Mouse (Mus musculus): ENCODE data around the gene Leap2. TPM values are rescaled to one million over a fixed set of nuclear protein-coding genes. Genes with fewer than 3 reads are reported as not detected.
A peak's percentile ranks its signal among the peaks of the same experiment; 100 is the strongest.

Gene Leap2
- polyA plus RNA-seq, 1 experiment: not detected

DNA sequence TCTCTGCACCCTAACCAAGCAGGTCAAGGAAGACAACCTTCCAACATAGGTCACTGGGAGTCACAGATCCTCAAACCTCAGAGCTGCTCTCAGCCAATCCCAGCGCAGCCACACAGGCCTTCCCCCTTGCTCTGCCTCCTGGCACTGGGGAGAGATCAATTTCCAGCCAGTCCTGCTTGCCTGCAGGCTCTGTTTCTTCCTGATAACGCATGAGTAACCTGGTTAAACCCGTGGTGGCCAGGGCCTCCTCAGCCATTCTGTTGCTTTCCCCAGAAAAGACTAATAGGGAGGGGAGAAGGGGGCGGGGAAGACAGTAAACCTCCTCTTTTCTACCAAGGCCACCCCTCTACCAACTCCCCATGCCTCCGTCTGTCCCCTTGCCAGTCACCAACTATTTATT, 38.8 kb upstream of the Leap2 start:
- no peak overlapping the region for H3K4me3 ChIP-seq (ENCODE audit: control insufficient read depth, low read depth, low read length)
- H3K27me3 ChIP-seq (ENCODE audit: control insufficient read depth, insufficient read depth, low read length): peaks cover 2% of the 10 kb centered on the region; the same call in 1 of the 2 replicates
- peaks cover 20% of the 10 kb centered on the region for H3K4me1 ChIP-seq (ENCODE audit: control insufficient read depth, insufficient read depth, low read length)
- H3K36me3 ChIP-seq (ENCODE audit: control insufficient read depth, insufficient read depth, low read length): no peaks in the 10 kb centered on the region
- TF ChIP-seq CTCF (IDR thresholded peaks at IDR 0.05; ENCODE audit: control insufficient read depth, insufficient read depth, insufficient replicate concordance, low read depth, low read length): no peak
- no peak for TF ChIP-seq POLR2A (IDR thresholded peaks at IDR 0.05; ENCODE audit: control insufficient read depth, low read depth, low read length)
- H3K27ac ChIP-seq (ENCODE audit: control insufficient read depth, insufficient read depth, low read depth, low read length): no peak overlapping the region

DNA sequence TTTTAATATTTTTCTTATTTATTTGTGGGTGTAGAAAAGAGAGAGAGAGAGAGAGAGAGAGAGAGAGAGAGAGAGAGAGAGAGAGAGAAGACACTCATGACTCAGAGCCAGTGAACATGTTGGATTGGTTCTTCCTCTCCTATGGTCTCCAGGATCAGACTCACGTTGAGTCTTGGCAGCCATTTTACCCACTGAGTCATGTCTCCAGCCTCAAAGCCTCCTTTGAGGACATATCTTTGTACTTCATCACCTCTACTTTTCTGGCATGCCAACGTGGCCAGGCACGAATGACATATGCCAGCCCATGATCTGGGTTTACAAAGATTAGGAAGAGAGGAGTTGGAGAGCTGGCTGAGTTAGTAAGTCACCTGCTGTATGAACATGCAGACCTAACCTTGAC, 37.2 kb upstream of the Leap2 start:
- peaks cover 18% of the 10 kb centered on the region for H3K4me1 ChIP-seq (ENCODE audit: control insufficient read depth, insufficient read depth, low read length)
- H3K4me3 ChIP-seq (ENCODE audit: control insufficient read depth, low read depth, low read length): no peak overlapping the region
- no peak for TF ChIP-seq POLR2A (IDR thresholded peaks at IDR 0.05; ENCODE audit: control insufficient read depth, low read depth, low read length)
- TF ChIP-seq CTCF (IDR thresholded peaks at IDR 0.05; ENCODE audit: control insufficient read depth, insufficient read depth, insufficient replicate concordance, low read depth, low read length): no peak
- H3K36me3 ChIP-seq (ENCODE audit: control insufficient read depth, insufficient read depth, low read length): no peaks in the 10 kb centered on the region
- H3K27me3 ChIP-seq (ENCODE audit: control insufficient read depth, insufficient read depth, low read length): peaks cover 2% of the 10 kb centered on the region; the same call in 1 of the 2 replicates
- H3K27ac ChIP-seq (ENCODE audit: control insufficient read depth, insufficient read depth, low read depth, low read length): no peak overlapping the region

GRCm38 (mm10) chr11:53458996-53459395, 36.0 kb upstream of the Leap2 start:
- H3K4me1 ChIP-seq (ENCODE audit: control insufficient read depth, insufficient read depth, low read length): peaks cover 18% of the 10 kb centered on the region
- H3K36me3 ChIP-seq (ENCODE audit: control insufficient read depth, insufficient read depth, low read length): no peaks in the 10 kb centered on the region
- no peak overlapping the region for H3K27ac ChIP-seq (ENCODE audit: control insufficient read depth, insufficient read depth, low read depth, low read length)
- H3K4me3 ChIP-seq (ENCODE audit: control insufficient read depth, low read depth, low read length): no peak overlapping the region
- H3K27me3 ChIP-seq (ENCODE audit: control insufficient read depth, insufficient read depth, low read length): peaks cover 2% of the 10 kb centered on the region; the same call in 1 of the 2 replicates
- no peak for TF ChIP-seq CTCF (IDR thresholded peaks at IDR 0.05; ENCODE audit: control insufficient read depth, insufficient read depth, insufficient replicate concordance, low read depth, low read length)

- H3K27ac ChIP-seq (ENCODE audit: control insufficient read depth, insufficient read depth, low read depth, low read length): no peak overlapping the region
- no peaks in the 10 kb centered on the region; the same call in 1 of the 2 replicates for H3K27me3 ChIP-seq (ENCODE audit: control insufficient read depth, insufficient read depth, low read length)
- peaks cover 4% of the 10 kb centered on the region; the same call in 1 of the 2 replicates for H3K4me1 ChIP-seq (ENCODE audit: control insufficient read depth, insufficient read depth, low read length)
- TF ChIP-seq POLR2A (IDR thresholded peaks at IDR 0.05; ENCODE audit: control insufficient read depth, low read depth, low read length) (no peak), CTCF (IDR thresholded peaks at IDR 0.05; ENCODE audit: control insufficient read depth, insufficient read depth, insufficient replicate concordance, low read depth, low read length) (no peak)
- peak overlapping the region; percentile 43 for H3K4me3 ChIP-seq (ENCODE audit: control insufficient read depth, low read depth, low read length)
- no peaks in the 10 kb centered on the region for H3K36me3 ChIP-seq (ENCODE audit: control insufficient read depth, insufficient read depth, low read length)
Observed at GRCm38 (mm10) chr11:53457372-53457954, 34.5 kb upstream of the Leap2 start.

DNA sequence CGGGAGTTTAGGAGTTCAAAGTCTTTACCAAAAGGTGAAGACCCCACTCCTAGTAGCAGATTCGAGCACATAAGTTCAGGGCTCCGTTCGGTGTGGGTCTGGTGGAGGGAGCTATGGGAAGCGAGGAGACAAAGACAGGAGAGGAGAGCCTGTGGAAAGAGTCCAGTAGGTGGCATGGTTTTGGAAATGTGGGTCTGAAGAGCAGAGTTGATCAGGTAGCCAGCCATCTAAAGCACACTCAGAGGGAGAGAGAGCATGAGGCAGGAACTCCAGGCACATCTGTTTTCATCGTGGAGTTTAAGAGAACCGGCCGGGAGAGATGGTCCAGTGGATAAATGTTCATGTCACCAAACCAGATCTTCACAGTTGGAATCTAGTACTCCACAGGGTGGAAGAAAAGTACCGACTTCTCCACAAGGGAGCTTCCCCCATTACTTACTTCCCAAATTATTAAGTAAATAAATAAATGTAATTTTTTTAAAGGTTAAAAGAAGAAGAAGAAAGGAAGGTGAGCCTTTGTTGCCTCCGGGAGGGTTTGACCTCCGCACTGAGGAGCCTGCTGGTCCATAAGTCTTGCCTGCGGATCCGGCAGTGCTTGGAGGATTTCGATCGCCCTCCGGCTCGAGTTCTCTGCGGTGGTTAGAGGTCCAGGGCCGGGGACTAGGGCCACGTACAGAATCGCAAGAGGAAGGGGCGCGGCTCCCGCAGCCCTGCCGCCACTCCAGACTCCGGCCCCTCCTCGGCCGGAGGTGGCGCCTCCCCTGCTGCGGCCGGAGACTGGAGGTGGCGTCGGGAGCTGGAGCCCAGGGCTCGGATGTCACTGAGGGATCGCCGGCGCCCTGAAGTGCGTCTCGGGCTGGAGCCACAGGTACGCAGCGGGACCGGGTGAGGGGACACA, 33.8 kb upstream of the Leap2 start, which contains the start of the genes Gm10447 and Shroom1:
Gm10447 (minus strand) TSS at position 637 of the 898 bp plus-strand sequence.
Shroom1 (plus strand) TSS at position 732 of the 898 bp plus-strand sequence.
- Histone ChIP-seq H3K27me3 (ENCODE audit: control insufficient read depth, insufficient read depth, low read length) (no peaks in the 10 kb centered on the region; the same call in 1 of the 2 replicates), H3K27ac (ENCODE audit: control insufficient read depth, insufficient read depth, low read depth, low read length) (no peak within 1 kb of the TSS), H3K4me3 (ENCODE audit: control insufficient read depth, low read depth, low read length) (peak within 1 kb of the TSS; percentile 43), H3K4me1 (ENCODE audit: control insufficient read depth, insufficient read depth, low read length) (peaks cover 4% of the 10 kb centered on the region; the same call in 1 of the 2 replicates), H3K36me3 (ENCODE audit: control insufficient read depth, insufficient read depth, low read length) (no peaks in the 10 kb centered on the region)
- TF ChIP-seq POLR2A (IDR thresholded peaks at IDR 0.05; ENCODE audit: control insufficient read depth, low read depth, low read length): no peak
- TF ChIP-seq CTCF (IDR thresholded peaks at IDR 0.05; ENCODE audit: control insufficient read depth, insufficient read depth, insufficient replicate concordance, low read depth, low read length): no peak

GRCm38 (mm10) chr11:53453031-53453430, 30.1 kb upstream of the Leap2 start:
- TF ChIP-seq POLR2A (IDR thresholded peaks at IDR 0.05; ENCODE audit: control insufficient read depth, low read depth, low read length): no peak

DNA sequence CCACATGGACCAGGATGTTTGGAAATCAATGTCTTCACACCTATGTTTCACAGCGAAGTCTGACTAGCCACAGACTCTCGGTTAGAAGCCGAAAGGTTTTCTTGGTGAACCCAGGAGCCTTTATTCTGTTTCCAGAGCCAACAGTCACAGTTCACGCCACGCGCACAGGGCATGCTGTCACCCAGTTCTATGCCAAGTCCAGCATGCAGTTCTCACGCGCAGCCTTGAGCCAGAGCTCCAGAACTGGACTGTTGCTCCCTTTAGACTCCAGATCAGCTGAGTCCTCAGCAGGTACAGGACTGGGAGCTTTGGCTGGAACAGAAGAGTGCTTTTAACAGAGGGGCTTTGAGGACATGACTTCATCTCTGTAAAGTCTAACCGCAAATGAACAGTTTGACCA, 29.4 kb upstream of the Leap2 start:
- Histone ChIP-seq H3K4me3 (ENCODE audit: control insufficient read depth, low read depth, low read length) (no peak overlapping the region), H3K36me3 (ENCODE audit: control insufficient read depth, insufficient read depth, low read length) (no peaks in the 10 kb centered on the region), H3K4me1 (ENCODE audit: control insufficient read depth, insufficient read depth, low read length) (peaks cover 4% of the 10 kb centered on the region; the same call in 1 of the 2 replicates), H3K27ac (ENCODE audit: control insufficient read depth, insufficient read depth, low read depth, low read length) (no peak overlapping the region), H3K27me3 (ENCODE audit: control insufficient read depth, insufficient read depth, low read length) (no peaks in the 10 kb centered on the region; the same call in 1 of the 2 replicates)
- TF ChIP-seq POLR2A (IDR thresholded peaks at IDR 0.05; ENCODE audit: control insufficient read depth, low read depth, low read length): no peak
- TF ChIP-seq CTCF (IDR thresholded peaks at IDR 0.05; ENCODE audit: control insufficient read depth, insufficient read depth, insufficient replicate concordance, low read depth, low read length): no peak

More at GRCm38 (mm10) chr11:53453031-53453430, 30.1 kb upstream of the Leap2 start:
- Histone ChIP-seq H3K36me3 (ENCODE audit: control insufficient read depth, insufficient read depth, low read length) (no peaks in the 10 kb centered on the region), H3K4me3 (ENCODE audit: control insufficient read depth, low read depth, low read length) (no peak overlapping the region), H3K27me3 (ENCODE audit: control insufficient read depth, insufficient read depth, low read length) (no peaks in the 10 kb centered on the region; the same call in 1 of the 2 replicates), H3K27ac (ENCODE audit: control insufficient read depth, insufficient read depth, low read depth, low read length) (no peak overlapping the region), H3K4me1 (ENCODE audit: control insufficient read depth, insufficient read depth, low read length) (peaks cover 4% of the 10 kb centered on the region; the same call in 1 of the 2 replicates)

All from testis, adult 2 months (tissue).